Mouse (Mus musculus) testis, adult 2 months (tissue): ENCODE results near the gene Ptma.
A peak's percentile ranks its signal among the peaks of the same experiment; 100 is the strongest.

Experiments used
- CTCF ChIP-seq: fragments of 200-500 bp; IDR thresholded peaks from 2 replicates; pipeline ENCODE4 v1.5.1; 2012; ENCODE audit warnings: low read depth, mild to moderate bottlenecking, inconsistent platforms, low read length, moderate library complexity; ENCODE audit not compliant: control insufficient read depth, insufficient read depth, insufficient replicate concordance
- POLR2A ChIP-seq: fragments of 200-500 bp; IDR thresholded peaks from 2 replicates; pipeline ENCODE4 v1.6.1; 2012; ENCODE audit warnings: low read depth, mild to moderate bottlenecking, inconsistent platforms, low read length, moderate library complexity; ENCODE audit not compliant: control insufficient read depth

GRCm38 (mm10) chr1:86527599-86528486 is 1.3 kb downstream of the Ptma start:
- TF ChIP-seq POLR2A (no peak), CTCF (peak; percentile 63; the same call in 1 of the 2 replicates)
